Mouse (Mus musculus): ENCODE measurements around the gene Calhm3.

Gene Calhm3

DNA sequence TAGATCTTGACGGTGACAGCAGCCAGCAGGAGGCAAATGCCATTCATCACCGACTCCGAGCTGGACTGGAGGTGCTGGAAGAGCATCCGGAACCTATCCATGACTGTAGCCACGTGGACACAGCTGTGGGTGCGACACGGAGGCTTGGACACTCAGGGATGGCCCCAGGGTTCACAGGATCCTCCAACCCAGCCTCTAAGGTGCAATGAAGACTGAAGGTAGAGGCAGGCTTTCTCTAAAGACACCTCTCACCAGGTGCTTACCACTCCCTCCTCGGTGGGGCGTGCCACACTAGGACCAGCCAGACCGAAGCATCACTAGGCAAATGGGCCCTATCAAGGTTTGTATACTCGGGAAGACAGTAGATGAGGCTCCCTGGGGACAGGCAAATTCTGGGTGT, at the start of gene Calhm3:
Calhm3 (minus strand) TSS at position 101 of the 400 bp plus-strand sequence.
- DNase-seq, result no peak

DNA sequence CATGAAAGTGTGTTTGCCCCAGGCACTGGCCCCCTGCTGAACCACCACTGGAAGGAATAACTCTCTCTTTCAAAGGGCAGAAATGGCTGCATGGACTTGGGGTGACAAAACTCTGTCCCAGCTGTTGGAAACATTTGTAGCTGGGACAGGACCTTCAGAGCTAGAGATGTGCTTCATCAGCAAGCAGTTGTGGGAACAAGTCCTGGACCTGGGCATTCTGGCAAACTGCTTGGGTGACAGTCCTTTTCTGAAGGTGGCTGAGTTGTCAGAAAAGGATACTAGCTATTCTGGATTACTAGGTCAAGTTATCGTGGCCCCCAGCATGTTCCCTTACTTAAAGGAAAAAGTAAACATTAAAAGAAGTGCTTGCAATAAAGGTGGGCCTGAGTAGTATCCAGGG, 48.6 kb upstream of the Calhm3 start:
- no peak for DNase-seq

DNA sequence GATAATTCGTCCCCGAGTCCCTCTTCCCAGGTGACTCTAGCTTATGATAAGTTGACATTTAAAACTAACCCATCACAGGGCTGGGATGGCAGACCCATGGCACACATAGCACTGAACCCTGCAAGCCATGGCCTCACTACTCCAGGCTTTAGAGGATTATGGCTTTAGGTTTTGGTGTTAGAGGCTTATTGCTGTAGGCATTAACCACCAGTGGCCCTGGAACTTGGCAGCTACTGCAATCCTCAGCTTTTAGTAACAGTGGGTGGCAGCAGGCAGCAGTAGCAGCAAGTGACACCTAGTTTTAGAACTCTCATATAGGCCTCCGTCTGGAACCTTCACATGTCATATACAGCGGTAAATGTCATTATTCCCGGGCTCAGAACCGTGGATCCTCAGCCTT, 47.1 kb upstream of the Calhm3 start:
- DNase-seq, result peak in 1 of 2 experiments; percentile 40

DNA sequence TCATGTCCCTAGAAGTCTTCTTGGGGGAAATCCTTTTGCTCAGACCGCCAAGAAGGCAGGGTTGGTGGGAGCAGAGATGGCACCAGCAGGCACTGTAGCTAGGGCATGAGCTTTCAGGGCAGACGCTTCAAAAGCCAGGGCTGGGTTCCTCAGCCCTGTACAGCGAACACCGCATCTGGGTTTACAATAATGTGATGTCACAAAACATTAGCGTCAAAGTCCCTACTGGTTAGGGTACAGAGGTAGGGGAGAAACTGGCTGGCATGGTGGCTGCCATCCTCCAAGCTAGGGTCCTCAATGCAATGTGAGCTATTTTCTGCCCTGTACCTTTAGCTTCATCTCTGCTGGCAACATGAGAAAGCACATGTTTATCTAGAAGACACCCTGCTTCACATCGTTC, 45.5 kb upstream of the Calhm3 start:
- DNase-seq, result no peak

DNA sequence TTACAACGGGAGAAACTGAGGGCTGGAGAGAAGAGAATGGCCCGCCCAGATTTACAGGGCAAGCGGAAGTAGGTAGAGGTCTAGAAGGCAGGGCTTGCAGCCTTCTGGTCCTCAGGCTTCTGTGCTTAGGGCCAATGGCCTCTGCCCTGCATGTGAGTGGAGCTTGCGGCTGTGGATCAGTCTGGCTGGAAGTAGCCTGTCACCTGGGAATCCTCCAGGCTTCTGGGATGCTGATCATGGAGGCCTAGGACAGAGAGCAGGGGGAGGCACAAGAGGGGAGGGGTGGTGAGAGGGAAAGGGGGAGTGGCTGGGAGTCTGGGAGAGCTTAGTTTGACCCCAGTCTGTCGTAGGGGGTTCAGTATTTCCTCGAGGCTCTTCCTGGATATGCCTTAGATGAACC, 44.9 kb upstream of the Calhm3 start:
- no peak for DNase-seq

DNA sequence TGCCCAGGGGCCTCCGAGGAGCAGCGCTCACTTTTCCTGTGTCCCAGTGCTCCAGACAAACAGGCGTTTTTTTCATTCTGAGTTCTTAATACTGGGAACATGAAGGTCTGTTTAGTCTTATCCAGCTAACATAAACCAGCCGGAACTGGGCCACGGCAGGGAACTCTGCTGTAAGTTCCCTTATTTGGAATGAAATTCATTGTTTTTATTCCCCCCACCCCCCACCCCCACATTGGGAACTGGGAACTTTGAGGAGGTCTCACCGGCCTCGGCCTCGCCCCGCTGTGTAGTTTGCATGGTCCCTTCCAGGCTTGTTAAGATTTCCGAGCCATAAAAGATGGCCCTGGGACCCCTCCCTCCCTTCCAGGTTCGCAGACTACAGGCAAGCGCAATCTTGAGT, 44.4 kb upstream of the Calhm3 start:
- DNase-seq, result no peak

DNA sequence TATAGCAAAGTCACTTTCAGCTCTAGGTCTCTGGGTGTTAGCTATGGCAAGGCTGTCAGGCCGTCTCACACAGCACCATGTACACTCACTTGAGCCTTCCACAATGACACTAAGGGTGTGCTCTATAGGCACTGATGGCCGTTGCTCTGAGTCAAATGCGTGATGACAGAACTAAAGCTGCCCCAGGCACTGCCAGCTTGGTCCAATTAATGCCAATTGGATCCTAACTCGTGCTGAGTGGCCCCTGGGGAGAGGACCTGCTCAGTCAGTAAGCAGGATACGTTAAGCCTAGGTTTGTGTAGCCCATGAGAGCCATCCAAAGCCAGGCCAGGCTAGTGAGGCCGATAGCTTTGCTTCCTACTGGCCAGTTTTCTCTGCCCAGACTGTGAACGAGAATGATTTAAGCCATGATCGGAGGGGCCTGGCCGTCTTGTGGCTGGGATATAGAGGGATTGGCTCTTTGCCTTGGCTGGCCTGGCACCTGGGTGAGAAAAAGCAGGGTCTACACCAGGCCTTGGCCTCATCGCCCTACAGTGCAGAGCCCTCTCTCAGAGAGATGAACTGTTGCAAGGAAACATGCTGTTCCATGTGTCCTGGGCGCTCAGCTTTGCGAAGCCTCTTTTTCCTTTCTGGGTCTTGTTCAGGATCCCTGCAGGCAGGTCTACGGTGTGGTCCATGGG, 41.2 kb upstream of the Calhm3 start:
- DNase-seq, result no peak

DNA sequence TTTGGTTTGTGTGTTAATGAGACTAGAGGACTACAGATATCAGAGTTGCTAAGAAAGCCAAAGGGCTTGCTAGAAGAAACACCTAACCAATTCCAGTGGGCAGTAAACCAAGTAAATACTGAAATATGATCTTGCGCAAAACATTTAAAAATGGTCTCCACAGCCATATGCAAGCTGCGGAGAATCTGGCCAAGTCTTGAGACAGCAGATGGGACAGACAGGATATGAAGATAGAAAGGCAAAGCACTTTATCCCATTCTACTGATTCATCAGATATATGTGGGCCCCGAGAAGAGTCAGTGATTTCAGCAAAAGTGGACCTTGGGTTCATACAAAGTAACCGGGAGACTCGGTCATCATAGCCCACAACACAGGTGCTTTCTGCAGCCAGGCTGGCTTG, 34.6 kb upstream of the Calhm3 start:
- peak in 1 of 2 experiments; percentile 58 for DNase-seq

DNA sequence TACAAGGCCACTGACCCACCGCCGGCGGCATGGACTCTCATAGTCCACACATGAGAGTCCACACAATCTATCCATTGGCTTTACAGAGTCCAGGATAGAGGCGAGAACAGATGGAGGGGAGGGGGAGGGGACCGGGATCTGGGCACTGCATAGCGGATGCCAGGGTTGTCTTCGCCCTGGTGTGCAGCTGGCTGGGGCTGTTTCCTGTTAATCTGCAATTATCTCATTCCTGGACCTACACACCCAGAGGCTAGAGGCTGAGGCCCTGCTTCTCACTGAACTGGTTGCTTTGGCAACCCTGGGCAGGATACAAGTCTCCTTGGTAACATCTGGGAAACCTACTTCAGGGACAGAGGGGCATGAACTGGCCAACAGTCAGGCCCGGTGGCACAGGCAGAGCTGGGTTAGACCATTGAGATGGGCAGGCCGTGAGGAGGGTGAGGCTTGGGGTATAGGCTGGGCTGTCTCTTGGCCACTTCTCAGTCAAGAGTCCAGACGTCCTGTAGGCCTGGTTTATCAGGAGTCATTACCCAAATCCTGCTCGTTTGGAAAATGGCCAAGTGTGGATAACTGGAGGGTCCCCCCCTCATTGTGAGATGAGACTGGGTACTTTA, 31.1 kb upstream of the Calhm3 start:
- peak; percentile 61 to 68 for DNase-seq

DNA sequence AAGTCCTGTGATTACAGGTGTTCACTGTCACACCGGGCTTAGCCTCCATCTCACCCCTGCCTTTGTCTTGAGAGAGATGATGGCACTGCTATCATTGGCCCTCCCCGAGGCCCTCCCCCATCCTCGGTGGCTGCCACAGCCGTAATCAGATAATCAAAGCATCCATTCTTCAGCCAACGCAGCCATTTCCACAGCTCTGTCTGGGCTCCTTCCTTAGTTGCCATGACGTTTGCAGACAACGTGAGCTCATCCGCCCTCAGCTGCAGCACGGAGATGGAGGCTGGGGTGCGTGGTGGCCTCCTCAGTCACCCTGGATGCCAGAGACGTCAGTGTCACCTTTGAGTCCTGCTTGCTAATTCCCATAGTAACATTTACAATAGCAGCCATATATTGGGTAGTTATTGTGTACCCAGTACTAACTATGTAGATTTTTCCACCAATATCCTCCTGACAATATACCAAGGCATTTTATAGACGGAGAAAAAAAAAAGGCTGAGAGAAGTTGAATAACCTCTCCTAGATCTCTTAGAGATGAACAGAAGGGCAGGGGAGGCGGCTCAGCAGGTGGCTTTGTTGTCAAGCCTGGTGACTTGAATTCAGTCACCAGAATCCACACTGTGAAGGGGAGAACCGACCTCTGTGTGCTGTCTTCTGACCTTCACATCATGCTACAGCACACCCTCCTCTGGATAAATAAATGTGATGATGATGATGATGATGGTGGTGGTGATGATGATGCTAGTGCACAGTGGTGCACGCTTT, 29.1 kb upstream of the Calhm3 start:
- peak in 1 of 2 experiments; percentile 73 for DNase-seq

DNA sequence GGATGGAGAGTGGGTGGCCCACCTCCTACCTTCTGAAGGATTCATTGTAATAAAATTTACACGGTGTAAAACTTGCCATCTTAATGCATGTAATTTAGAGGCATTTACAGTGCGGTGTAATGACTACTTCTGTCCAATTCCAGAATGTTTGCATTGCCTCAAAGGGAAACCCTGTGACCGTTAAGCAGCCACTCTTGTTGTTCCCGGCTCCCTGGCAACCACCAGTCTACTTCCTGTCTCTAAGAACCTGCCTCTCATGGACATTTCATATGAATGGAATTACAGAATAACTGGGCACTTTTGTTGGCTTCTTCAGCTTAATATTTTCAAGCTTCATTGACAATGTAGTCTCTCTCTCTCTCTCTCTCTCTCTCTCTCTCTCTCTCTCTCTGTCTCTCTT, 27.2 kb upstream of the Calhm3 start:
- no peak for DNase-seq

DNA sequence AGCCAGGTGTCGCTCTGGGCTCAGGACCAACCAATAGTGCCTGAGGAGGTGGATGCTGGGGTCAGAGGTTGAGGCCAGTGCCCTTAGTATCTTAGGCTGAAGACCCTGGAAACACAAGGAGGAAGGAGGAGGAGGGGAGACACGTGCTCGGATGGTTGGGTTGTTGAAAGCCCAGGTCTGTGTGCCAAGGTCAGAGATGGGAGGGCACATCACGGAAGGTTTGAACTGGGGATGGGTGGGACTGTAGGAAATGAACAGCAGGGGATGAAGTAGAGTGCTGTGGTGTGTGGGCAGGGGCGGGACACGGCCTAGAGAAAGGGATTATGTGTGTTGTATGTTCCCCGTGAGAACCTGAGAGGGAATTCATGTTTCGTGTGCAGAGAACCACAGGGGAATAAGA, 26.7 kb upstream of the Calhm3 start:
- DNase-seq, result peak in 1 of 2 experiments; percentile 22

DNA sequence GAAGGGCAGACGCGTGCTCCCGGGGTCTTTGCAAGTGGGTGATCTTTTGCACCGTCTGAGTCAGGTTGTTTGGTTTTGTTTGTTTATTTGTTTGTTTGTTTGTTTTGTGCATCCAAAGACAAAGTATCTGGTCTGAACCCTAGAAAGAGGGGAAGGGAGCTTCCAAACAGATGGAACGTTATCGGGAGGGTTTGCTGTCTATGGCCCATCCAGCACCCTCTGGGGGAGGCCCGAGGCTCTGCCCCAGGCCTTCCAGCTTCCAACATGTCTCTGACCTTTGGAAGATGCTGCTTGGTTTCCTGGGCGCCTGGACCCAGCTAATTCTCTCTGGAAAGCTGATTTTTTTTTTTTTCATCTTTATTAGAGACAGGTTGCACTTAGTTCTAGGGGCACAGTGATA, 22.4 kb upstream of the Calhm3 start:
- peak in 1 of 2 experiments; percentile 55 for DNase-seq

DNA sequence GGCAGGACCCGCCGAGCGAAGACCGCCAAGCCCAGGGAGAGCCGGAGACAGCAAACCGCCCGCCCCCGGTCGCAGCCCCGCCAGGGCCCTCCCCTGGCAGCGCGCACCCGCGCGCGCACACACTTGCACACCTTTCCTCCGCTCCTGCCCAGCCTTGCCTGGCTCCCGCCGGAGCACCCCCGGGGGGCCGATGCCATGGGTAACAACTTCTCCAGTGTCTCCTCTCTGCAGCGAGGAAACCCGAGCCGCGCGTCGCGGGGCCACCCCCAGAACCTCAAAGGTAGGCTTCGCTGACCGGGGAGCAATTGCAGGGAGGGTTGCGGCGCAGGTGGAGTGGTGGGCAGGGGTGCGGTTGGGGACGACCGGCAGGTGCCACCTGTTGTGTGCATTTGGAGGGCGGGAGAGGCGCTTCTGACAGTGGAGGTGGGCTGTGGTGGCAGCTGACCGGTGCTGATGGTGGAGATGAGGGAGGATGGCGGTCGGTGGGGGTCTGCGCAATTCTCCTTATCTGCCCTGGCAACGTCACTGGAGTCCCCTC, 21.8 kb upstream of the Calhm3 start:
- peak; percentile 65 to 77 for DNase-seq

DNA sequence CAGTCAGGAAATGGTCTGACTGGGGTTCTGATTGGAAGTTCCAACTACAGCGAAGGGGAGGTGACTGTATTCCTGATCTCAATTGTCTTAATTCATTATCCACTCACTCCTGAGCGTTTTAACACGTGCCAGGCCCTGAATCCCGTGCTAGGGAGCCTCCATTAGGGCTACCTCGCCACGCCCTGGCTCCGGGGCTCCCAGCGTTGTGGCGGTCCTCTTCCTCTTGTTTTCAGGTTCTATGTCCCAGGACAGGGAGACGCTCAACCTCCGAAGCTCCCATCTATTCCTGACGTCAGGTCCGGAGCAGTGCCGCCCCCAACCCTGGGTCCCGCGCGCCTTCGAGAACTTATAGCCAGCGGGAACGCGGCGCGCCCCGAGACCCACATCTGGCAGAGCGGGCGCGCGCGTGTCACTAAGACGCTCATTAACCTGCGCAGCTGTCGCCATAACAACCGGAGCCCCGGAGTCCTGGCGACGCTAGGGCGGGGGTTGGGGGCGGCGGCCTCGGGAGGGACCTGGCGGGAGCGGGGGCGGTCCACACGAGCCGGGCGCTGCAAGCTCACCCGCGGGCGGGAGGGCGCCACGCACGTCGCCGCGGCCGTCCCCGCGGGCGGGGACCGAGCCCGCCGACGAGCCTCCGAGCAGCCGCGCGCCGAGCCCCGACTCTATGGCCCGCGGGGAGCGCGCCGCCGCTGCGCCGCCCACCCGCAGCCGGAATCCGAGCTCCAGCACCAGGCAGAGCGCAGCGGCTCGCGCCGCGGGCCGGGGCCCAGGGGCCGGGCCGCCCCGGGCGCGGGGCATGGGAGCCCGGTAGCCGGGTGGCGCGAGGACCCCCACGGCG, 21.1 kb upstream of the Calhm3 start, which contains the start of gene Neurl1a:
Neurl1a (plus strand) TSS at position 390 of the 841 bp plus-strand sequence.
- peak; percentile 70 to 82 for DNase-seq

DNA sequence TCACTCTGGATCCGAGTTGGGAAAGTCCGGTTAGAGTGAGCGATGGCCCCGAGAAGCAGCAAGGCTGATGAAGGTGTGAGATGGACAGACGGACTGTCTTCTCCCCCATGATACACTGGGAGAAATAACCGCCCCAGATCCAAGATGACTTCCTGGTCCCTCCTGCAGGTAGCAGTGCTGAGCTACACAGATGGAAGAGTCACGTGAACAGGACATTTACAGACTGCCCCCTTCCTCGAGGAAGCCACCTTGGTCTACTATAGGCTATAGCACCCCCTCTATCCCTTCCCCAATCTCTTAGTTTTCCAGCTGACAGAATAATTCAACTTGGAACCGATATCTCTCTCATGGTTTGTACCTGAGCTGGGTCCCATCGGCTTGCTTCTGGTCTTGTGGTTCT, 20.4 kb upstream of the Calhm3 start:
- DNase-seq, result peak; percentile 74 to 79

DNA sequence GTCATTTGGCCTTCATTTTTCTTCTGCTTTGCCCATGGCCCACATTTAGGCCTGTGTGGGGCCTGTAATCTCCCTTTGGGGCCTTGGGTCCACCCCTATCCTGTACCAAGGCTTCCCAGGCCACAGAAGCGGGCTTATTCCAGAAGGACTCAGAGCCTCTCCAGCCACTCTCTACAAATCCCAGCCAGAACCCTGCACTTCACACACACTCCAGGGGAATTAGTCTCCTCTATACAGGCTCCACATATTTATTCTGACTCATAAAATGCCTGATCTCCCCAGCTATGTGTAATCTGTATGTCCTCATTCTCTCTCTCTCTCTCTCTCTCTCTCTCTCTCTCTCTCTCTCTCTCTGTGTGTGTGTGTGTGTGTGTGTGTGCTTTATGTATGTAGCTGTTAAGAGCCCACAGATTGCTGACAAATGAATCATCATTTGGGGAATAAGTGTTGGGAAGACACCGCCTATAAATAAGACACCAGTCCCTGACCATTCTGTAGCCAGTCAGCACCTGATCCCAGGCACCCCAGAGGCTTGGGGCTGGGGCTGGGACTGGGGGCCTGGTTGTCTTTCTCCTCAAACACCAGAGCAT, 19.4 kb upstream of the Calhm3 start:
- no peak for DNase-seq

DNA sequence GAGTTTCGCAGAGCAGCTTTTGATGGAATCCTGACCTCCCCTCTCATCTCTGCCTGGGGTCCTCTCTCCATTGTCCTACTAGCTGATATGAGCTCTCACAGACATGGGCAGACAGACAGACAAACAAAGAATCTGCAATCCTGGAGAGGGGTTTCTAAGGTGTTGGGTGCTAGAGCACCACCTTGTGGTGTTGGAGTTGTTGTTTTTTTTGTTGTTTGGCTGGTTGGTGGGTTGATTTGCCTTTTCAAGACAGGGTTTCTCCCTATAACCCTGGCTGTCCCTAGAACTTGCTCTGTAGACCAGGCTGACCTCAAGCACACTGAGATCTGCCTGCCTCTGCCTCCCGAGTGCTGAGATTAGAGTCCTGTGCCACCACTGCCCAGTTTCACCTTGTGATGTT, 17.9 kb upstream of the Calhm3 start:
- no peak for DNase-seq

DNA sequence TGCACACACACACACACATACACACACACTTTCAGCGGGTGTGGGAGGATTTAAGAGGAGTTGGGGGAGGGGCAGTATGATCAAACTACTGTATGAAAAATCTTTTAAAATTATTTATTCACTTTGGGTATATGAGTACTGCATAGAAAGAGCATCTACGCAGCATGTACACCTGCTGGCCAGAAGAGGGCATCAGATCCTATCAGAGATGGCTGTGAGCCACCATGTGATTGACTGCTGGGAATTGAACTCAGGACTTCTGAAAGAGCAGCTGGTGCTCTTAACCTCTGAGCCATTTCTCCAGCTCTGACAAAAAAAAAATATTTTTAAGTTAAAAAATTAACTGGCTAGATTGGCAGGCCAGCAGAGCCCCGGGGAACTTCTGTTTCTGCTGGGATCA, 17.0 kb upstream of the Calhm3 start:
- DNase-seq, result peak; percentile 60 to 61

DNA sequence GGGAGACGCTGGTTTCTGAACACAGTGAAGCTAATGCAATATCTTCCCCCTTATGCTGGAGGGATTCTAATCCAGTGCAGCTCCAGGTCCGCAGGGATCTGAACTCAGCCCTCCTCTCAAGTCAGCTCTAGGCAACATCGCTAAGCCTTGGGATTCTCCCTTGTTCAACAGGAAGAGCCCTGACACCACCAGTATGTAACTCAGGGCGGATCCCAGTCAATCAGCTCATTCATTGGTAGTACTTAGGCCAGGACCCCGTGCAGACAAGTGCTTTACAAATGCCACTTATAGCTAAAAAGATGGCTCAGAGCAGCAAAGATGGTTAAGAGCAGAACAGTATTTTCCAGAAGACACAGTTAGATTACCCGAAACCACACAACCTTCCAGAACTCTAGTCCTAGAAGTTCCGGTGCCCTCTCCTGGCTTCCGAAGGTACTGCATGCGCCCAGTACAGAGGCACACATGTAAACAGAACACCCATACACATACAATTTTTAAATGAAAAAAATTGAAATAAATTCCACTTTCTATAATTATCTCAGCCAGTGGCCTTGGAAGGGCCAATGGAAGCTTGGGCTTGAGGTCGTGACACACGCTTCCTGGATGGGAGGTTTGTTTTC, 11.3 kb upstream of the Calhm3 start:
- peak; percentile 88 to 89 for DNase-seq

DNA sequence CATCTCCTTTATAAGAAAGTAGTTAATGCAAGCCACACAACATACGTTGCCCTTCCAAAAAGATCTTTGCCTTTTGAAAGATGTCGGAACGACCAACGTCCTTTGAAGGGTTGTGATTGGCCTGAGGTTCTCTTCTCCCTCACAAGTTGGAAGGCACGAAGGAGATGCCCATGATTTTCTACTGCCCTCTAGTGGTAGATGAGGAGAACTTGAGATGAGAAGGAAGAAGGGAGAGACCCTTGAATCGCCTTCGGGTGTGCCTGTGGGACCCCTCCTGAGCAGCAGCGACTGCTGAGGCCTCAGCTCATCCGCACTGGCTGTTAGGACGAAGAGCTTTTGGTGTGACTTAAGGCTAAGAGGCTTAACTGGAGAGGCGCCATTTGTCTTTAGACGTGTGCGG, 10.7 kb upstream of the Calhm3 start:
- no peak for DNase-seq
